Mouse (Mus musculus): ENCODE measurements at regions not wholly inside any gene's neighbourhood (a gene's known extent, or its start where the extent isn't known, plus 50 kb on each side); places are given as distances from the start of the nearest gene placed in this dataset.

GRCm38 (mm10) chr13:28616645-28617381 is 336.7 kb downstream of the Sox4 start:
- TF ChIP-seq EP300 (IDR thresholded peaks at IDR 0.05; ENCODE audit: low read depth) = no peak
- TF ChIP-seq CTCF (IDR thresholded peaks at IDR 0.05; ENCODE audit: low read depth) = no peak
